Mouse (Mus musculus): ENCODE data around the gene Trim31. TPM values are rescaled to one million over a fixed set of nuclear protein-coding genes. Genes with fewer than 3 reads are reported as not detected.

Trim31 gene
- polyA plus RNA-seq, 1 experiment: not detected

DNA sequence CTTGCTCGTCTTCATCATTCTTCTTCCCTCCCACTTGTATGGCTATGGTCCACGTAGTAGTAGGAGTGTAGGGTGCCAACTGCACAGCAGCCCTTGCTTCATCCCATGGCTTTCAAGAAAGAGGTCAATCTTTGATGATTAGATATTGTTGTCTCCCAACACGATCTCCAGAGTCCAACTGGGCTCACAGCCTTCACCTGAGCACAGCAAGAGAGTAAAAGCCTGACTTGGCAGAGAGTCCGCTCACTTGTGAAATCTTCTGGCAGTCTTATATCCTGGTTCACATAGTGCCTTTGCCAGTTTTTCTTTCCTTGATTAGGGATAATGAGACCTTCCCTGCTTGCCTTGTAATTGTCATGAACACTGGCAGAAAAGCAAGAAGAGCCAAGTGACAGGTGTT lies 41.7 kb upstream of the Trim31 start:
- no peaks in the 10 kb centered on the region for H3K9me3 ChIP-seq (replicated peaks; ENCODE audit: control insufficient read depth, insufficient read depth, low read length, poor library complexity, severe bottlenecking)
- TF ChIP-seq EP300 (IDR thresholded peaks at IDR 0.05; ENCODE audit: insufficient read depth, low read depth, low read length) (no peak), CTCF (IDR thresholded peaks at IDR 0.05; ENCODE audit: low read depth, low read length) (no peak), POLR2A (IDR thresholded peaks at IDR 0.05; ENCODE audit: insufficient read depth, low read length) (no peak)
- peaks cover 1% of the 10 kb centered on the region for H3K4me1 ChIP-seq (ENCODE audit: control insufficient read depth, insufficient read depth, low read length)
- H3K27me3 ChIP-seq (ENCODE audit: control insufficient read depth, insufficient read depth, low read length, poor library complexity, severe bottlenecking): no peaks in the 10 kb centered on the region
- H3K36me3 ChIP-seq (ENCODE audit: control insufficient read depth, insufficient read depth, low read length, poor library complexity, severe bottlenecking): peaks cover 57% of the 10 kb centered on the region
- H3K4me3 ChIP-seq (ENCODE audit: low read depth, low read length): no peak overlapping the region
- H3K27ac ChIP-seq (ENCODE audit: insufficient read depth, low read length): no peak overlapping the region
- H3K9ac ChIP-seq (ENCODE audit: low read depth, poor library complexity, severe bottlenecking): no peak overlapping the region

DNA sequence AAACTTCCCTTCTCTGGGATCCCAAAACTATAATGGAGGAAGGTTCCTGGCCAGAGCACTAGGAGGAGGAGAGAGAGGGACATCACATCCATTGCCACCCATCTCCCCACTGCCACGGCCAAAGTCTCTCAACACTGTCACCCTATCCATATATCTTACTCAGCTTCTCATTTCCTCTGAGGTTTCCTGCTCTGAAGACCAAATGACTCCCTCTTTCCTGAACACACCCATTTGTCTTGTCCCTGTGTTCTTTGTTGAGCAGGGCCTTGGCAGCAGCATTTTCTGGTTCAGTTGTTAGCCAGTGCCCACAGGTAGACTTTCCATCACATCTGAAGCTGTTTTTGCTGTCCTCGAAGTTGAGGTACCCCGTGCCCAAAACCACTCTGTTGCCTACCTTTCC lies 39.7 kb upstream of the Trim31 start:
- no peak overlapping the region for H3K4me3 ChIP-seq (ENCODE audit: low read depth, low read length)
- H3K9me3 ChIP-seq (replicated peaks; ENCODE audit: control insufficient read depth, insufficient read depth, low read length, poor library complexity, severe bottlenecking): no peaks in the 10 kb centered on the region
- TF ChIP-seq POLR2A (IDR thresholded peaks at IDR 0.05; ENCODE audit: insufficient read depth, low read length) (no peak), EP300 (IDR thresholded peaks at IDR 0.05; ENCODE audit: insufficient read depth, low read depth, low read length) (no peak), CTCF (IDR thresholded peaks at IDR 0.05; ENCODE audit: low read depth, low read length) (no peak)
- peaks cover 46% of the 10 kb centered on the region for H3K36me3 ChIP-seq (ENCODE audit: control insufficient read depth, insufficient read depth, low read length, poor library complexity, severe bottlenecking)
- H3K9ac ChIP-seq (ENCODE audit: low read depth, poor library complexity, severe bottlenecking): no peak overlapping the region
- H3K27me3 ChIP-seq (ENCODE audit: control insufficient read depth, insufficient read depth, low read length, poor library complexity, severe bottlenecking): no peaks in the 10 kb centered on the region
- peaks cover 1% of the 10 kb centered on the region for H3K4me1 ChIP-seq (ENCODE audit: control insufficient read depth, insufficient read depth, low read length)
- no peak overlapping the region for H3K27ac ChIP-seq (ENCODE audit: insufficient read depth, low read length)

GRCm38 (mm10) chr17:36861680-36862079 lies 36.2 kb upstream of the Trim31 start:
- peaks cover 19% of the 10 kb centered on the region for H3K36me3 ChIP-seq (ENCODE audit: control insufficient read depth, insufficient read depth, low read length, poor library complexity, severe bottlenecking)
- H3K9me3 ChIP-seq (replicated peaks; ENCODE audit: control insufficient read depth, insufficient read depth, low read length, poor library complexity, severe bottlenecking): no peaks in the 10 kb centered on the region
- H3K4me1 ChIP-seq (ENCODE audit: control insufficient read depth, insufficient read depth, low read length): peaks cover 1% of the 10 kb centered on the region
- H3K4me3 ChIP-seq (ENCODE audit: low read depth, low read length): no peak overlapping the region
- no peaks in the 10 kb centered on the region for H3K27me3 ChIP-seq (ENCODE audit: control insufficient read depth, insufficient read depth, low read length, poor library complexity, severe bottlenecking)
- no peak for TF ChIP-seq CTCF (IDR thresholded peaks at IDR 0.05; ENCODE audit: low read depth, low read length)
- no peak overlapping the region for H3K9ac ChIP-seq (ENCODE audit: low read depth, poor library complexity, severe bottlenecking)
- no peak overlapping the region for H3K27ac ChIP-seq (ENCODE audit: insufficient read depth, low read length)

DNA sequence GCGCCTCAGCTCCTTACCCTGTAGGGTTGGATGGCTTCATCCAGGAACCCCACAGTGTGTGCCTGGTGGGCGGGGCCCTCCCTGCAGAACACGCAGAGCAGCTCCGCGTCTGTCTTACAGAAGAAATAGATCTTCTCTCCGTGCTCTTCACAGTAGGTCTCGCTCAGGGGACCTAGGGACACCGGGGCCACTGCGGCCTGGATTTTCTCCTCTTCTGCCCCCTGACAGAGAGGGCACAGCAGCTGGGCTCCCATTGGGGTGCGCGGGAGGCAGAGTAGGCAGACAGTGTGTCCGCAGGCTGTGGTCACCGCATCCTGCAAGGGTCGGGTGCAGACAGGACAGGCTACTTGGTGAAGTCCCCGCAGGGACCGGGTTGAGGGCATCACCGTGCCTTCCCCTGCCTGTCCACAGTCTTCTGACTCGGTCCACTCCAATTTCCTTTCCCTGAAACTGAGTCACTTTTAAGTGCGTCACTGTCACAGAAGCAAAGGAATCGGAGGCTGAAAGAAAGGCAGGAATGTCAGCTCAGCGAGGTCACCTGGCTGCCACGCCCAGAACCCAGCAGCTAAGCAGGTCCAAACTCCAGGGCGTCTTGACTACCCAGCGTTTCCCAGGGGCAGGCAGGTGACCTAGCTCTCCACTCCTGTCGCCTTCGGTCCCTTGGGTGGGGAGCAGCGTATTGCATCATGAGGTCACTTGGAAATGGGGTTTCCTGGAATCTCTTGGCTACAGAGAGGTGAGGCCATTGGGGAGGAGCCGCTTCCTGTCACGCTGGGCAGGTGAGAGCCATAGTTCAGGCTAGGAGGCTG lies 31.0 kb upstream of the Trim31 start, which contains the start of gene Trim15:
TSS of gene Trim15 (minus strand) at position 492 of the 809 bp plus-strand sequence.
- H3K27ac ChIP-seq (ENCODE audit: insufficient read depth, low read length): no peak within 1 kb of the TSS
- H3K4me3 ChIP-seq (ENCODE audit: low read depth, low read length): peak within 1 kb of the TSS; percentile 38
- H3K9me3 ChIP-seq (replicated peaks; ENCODE audit: control insufficient read depth, insufficient read depth, low read length, poor library complexity, severe bottlenecking): no peaks in the 10 kb centered on the region
- H3K9ac ChIP-seq (ENCODE audit: low read depth, poor library complexity, severe bottlenecking): no peak within 1 kb of the TSS
- TF ChIP-seq POLR2A (IDR thresholded peaks at IDR 0.05; ENCODE audit: insufficient read depth, low read length) (no peak), EP300 (IDR thresholded peaks at IDR 0.05; ENCODE audit: insufficient read depth, low read depth, low read length) (0 out of 2 replicates have a peak, but pooled peaks have one; percentile 2)
- H3K4me1 ChIP-seq (ENCODE audit: control insufficient read depth, insufficient read depth, low read length): no peaks in the 10 kb centered on the region
- H3K36me3 ChIP-seq (ENCODE audit: control insufficient read depth, insufficient read depth, low read length, poor library complexity, severe bottlenecking): no peaks in the 10 kb centered on the region
- H3K27me3 ChIP-seq (ENCODE audit: control insufficient read depth, insufficient read depth, low read length, poor library complexity, severe bottlenecking): no peaks in the 10 kb centered on the region

DNA sequence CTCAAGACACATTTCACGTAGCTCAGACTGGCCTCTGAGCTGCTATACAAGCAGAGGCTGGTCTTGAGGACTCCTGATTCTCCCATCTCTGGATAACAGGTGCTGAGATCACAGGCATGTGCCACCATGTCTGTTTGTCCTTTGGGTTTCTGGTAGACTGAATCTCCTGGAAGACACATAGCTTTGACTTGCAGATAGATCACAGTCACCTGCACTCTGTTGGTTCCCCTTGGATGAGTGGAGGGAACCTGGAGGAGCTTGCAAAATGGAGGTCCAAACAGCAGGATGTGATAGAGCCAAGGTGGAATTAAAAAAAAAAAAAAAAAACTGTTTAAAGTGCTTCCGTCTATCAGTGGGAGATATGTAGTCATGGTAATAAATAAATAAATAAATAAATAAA lies 29.1 kb upstream of the Trim31 start:
- no peak for TF ChIP-seq EP300 (IDR thresholded peaks at IDR 0.05; ENCODE audit: insufficient read depth, low read depth, low read length)
- TF ChIP-seq POLR2A (IDR thresholded peaks at IDR 0.05; ENCODE audit: insufficient read depth, low read length): no peak
- TF ChIP-seq CTCF (IDR thresholded peaks at IDR 0.05; ENCODE audit: low read depth, low read length): no peak
- H3K27ac ChIP-seq (ENCODE audit: insufficient read depth, low read length): no peak overlapping the region
- no peaks in the 10 kb centered on the region for H3K9me3 ChIP-seq (replicated peaks; ENCODE audit: control insufficient read depth, insufficient read depth, low read length, poor library complexity, severe bottlenecking)
- H3K9ac ChIP-seq (ENCODE audit: low read depth, poor library complexity, severe bottlenecking): no peak overlapping the region
- no peaks in the 10 kb centered on the region for H3K4me1 ChIP-seq (ENCODE audit: control insufficient read depth, insufficient read depth, low read length)
- H3K4me3 ChIP-seq (ENCODE audit: low read depth, low read length): no peak overlapping the region
- H3K36me3 ChIP-seq (ENCODE audit: control insufficient read depth, insufficient read depth, low read length, poor library complexity, severe bottlenecking): no peaks in the 10 kb centered on the region
- H3K27me3 ChIP-seq (ENCODE audit: control insufficient read depth, insufficient read depth, low read length, poor library complexity, severe bottlenecking): no peaks in the 10 kb centered on the region

DNA sequence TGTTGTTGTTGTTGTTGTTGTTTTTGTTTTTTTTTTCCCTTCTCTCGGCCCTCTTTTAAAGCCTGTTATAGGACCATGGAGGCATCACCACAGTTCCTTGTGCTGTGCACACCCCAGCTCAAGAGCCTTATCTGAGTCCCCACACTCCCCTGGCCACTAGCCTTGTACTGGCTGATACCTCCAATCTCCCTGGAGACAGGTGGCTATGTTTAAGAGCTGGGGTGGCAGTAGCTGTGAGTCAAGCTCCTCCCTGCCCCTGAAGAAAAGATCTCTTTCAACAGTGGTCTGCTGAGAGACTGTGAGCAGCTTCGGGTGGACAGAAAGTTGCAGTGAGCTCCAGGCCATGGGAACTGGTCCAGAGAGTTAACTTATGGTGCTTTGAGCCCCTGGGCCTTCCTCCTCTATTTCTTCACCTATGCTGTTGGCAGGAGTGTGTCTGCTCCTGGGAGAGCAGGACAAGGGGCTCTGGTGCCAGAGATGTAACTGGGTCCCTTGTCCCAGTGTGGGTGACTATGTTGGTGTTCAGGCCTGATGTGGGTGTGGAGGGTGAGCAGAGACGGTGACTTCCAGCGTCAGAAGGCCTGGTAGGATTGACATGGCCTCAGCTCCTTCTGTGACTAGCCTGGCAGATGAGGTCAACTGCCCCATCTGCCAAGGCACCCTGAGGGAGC lies 28.5 kb upstream of the Trim31 start, which contains the start of gene Trim10:
TSS of gene Trim10 (plus strand) at position 291 of the 671 bp plus-strand sequence.
- TF ChIP-seq EP300 (IDR thresholded peaks at IDR 0.05; ENCODE audit: insufficient read depth, low read depth, low read length) (no peak), CTCF (IDR thresholded peaks at IDR 0.05; ENCODE audit: low read depth, low read length) (no peak), POLR2A (IDR thresholded peaks at IDR 0.05; ENCODE audit: insufficient read depth, low read length) (no peak)
- no peaks in the 10 kb centered on the region for H3K4me1 ChIP-seq (ENCODE audit: control insufficient read depth, insufficient read depth, low read length)
- no peaks in the 10 kb centered on the region for H3K27me3 ChIP-seq (ENCODE audit: control insufficient read depth, insufficient read depth, low read length, poor library complexity, severe bottlenecking)
- H3K4me3 ChIP-seq (ENCODE audit: low read depth, low read length): no peak within 1 kb of the TSS
- H3K36me3 ChIP-seq (ENCODE audit: control insufficient read depth, insufficient read depth, low read length, poor library complexity, severe bottlenecking): no peaks in the 10 kb centered on the region
- no peak within 1 kb of the TSS for H3K9ac ChIP-seq (ENCODE audit: low read depth, poor library complexity, severe bottlenecking)
- no peaks in the 10 kb centered on the region for H3K9me3 ChIP-seq (replicated peaks; ENCODE audit: control insufficient read depth, insufficient read depth, low read length, poor library complexity, severe bottlenecking)
- H3K27ac ChIP-seq (ENCODE audit: insufficient read depth, low read length): no peak within 1 kb of the TSS

Data from ES-Bruce4 (cell line).